Mouse (Mus musculus) B cell, adult 62 days (primary cell): ENCODE data around the gene Chd3. TPM values are rescaled to one million over a fixed set of nuclear protein-coding genes. Genes with fewer than 3 reads are reported as not detected.

Experiments
- total RNA-seq: library from RNA; stranded (reverse); gene quantifications from 4 replicates; pipeline ENCODE4 v1.2.4, GENCODE M21; 2023

The Chd3 gene
- total RNA-seq, result 335 to 369 TPM (median 343 TPM) in 4 replicates

DNA sequence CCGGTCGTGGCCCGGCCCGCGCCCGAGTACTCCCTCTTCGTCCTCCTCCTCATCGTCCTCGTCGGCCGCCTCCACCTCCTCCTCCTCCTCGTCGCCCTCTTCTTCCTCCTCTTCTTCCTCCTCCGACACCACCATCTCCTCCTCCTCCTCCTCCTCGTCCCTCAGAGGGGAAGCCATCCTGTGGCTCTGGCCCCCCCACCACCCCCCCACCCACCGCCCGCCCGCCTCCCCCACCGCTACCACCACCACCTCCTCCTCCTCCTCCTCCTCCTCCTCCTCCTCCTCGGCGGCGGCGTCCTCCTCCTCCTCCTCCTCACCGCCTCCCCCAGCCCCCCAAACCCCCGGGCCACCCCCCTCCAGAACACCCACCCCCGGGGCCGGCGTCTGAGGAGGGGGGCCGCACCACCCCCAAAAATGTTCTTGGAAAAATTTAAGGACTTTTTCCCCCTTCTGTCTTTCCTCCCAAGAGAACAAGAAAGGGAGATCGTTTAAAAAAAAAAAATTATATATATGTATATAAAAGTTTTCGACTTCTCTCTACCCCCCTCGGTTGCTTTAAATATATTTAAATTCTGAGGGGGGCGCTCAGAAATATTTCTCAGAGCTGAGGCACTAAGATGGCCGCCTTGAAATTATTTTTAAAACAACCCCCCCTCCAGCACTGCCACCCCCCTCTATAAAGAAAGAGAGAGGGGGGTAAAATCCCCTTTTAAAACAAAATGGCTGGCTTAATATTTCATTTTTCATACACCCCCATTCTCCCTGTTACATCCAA, at the start of gene Chd3:
Gene Chd3, minus strand, starts transcription at position 192 of the 775 bp plus-strand sequence.

DNA sequence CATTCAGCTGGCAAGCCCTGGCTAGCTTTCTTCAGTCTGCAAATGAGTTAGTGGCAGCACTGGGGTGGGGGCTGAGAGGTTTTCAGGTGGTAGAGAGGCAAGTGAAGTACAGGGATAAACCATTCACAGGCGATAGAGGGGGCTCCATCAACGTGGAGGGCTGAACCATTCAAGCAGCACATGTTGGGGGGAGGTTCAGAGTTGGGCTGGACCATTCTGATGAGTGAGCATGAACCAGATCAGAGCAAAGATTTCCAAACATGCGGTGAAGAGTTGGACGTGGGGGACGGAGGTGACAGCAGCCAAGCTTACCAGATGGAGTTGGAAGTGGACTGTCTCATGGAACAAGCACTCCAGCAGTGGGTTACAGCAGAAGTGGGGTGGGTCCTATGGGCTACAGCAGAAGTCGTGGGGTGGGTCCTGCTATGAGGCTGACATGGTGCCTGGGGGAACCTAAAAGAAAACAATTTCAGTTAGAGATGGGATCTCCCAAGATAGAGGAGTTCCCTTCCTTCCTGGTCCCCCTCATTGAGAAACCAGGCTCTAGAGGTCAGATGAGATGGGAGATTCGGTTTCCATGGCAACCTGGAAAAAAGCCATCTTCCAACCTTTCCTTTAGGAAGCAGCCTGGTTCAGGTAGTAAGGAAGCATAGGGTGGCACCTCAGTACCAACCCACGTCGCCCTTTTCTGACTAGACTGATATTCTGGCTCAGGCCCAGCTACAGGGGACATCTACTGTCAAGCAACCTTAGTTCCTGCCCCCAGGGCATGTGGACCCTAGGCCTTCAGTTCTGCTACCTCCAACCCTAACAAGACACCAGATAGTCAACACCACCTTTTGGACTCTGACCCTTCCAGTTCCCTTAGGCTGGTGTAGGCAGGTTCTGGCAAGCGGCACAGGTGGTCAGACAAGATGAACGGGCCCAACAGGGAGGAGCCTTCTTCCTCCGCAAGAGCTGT, 44.3 kb upstream of the Chd3 start, which contains the start of gene Kdm6b:
Gene Kdm6b, minus strand, starts transcription at position 455 of the 961 bp plus-strand sequence.

DNA sequence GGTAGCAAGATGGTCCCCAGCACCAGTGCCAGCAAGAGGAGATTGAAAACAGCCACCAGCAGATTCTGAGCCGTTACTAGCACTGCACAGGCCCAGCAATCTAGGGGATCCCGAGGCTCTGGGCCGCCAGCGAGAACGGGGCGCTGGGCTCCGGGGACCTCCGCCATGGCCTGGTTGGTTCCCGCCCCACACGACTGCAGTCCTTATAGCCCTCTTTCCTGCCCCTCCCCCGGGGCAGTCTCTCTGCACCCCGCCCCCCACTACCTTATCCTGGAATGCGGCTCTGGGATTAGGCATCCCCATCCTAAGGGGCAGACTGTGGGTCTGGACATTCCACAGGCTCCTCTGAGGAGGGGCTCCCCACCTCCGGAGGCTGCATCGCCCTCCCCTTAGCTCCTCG, 28.9 kb upstream of the Chd3 start, which contains the start of gene Tmem88:
Gene Tmem88, minus strand, starts transcription at position 176 of the 400 bp plus-strand sequence.

DNA sequence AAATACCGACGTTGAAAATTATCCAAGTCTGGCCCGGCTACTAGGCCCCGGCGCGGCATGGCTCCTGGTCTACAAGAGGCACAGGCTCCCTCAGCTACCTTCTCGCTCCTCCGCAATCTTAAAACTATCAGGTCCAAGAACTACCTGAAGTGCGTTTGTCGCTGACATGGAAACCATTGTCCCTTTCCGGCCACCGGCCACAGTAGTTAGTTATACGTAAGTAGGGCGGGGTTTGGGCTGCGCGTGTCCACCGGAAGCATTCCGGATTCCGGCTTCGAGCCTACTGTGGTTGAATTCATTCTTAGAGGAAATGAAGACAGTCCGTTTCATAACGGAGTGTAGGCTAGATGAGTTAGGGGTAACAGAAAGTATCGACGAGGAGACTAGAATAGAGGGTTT, 26.0 kb upstream of the Chd3 start, which contains the start of the genes Naa38 and Cyb5d1:
Gene Naa38, plus strand, starts transcription at position 253 of the 399 bp plus-strand sequence.
Gene Cyb5d1, minus strand, starts transcription at position 397 of the 399 bp plus-strand sequence.

DNA sequence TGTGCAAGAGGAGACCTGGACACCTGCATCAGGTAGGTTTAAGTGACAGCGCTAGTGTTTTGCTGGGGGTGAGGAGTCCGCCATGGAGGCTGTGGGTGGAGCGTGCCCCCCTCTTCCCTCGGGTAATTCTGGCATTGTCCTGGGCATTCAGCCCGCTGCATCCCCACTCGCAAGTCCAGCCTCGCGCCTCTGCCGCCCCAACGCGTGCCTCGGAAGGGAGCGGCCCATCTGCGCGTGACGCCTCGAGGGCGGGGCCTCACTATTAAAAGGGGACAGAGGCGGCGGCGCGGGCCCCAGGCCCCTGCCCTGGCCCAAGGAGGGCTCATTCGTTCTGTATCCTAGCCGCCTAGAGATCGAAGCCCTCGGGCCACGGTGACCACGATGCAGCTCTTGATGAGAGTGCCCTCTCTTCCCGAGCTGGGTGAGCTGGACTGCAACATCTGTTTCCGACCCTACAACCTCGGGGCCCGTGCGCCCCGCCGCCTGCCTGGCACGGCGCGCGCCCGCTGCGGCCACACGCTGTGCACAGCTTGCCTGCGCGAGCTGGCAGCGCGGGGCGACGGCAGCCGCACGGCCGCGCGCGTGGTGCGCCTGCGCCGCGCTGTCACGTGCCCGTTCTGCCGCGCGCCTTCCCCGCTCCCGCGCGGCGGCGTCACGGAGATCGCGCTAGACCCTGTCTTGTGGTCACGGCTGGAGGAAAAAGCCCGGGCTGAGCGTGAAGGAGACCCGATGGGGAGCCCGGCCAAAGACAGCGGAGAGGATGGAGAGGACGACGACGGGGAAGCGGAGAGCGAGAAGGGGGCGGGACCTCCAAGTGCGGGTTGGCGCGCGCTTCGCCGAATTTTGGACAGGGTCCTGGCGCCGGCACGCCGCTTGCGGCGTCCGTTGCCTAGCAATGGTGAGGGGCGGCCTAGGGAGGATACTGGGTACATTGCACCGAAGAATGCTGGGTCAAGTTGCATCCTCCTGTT, 28.8 kb downstream of the Chd3 start, which contains the start of gene Rnf227:
Gene Rnf227, plus strand, starts transcription at position 301 of the 971 bp plus-strand sequence.

DNA sequence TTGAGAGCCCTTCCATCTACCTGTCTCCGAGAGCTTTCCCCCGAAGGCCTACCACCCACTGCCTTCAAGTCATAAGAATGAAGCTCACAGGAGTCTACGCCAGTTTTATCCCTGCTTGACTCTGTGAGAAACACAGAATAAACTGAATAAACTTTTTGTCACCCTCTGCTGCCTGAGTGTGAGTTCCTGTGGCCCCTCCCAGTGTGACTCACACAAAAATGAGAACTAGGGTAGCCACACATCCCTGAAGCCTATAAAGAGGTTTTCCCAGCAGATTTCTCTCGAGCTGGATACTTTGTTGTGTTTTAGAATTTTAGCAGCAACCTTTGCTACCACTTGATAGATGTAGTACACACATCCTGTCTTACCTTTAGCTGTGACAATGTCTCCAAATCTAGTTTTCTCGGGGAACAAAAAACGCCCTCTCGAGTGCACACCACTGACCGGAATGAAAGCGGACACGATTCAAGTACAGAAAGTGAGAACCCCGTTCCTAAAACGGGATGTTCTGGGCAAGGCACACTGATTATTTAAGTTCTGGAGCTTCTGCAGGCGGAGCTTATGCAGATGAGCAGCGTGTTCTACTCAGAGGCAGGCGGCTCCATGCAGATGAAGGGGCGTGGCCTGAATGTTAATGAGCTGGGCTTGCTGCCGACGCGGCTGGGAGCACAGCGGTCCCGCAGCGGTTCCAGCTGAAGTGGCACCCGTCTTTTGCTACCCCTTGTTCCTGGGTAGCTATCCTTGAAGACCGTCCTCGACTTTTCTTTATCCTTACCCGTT, 43.4 kb downstream of the Chd3 start, which contains the start of gene Kcnab3:
Gene Kcnab3, plus strand, starts transcription at position 631 of the 780 bp plus-strand sequence.

DNA sequence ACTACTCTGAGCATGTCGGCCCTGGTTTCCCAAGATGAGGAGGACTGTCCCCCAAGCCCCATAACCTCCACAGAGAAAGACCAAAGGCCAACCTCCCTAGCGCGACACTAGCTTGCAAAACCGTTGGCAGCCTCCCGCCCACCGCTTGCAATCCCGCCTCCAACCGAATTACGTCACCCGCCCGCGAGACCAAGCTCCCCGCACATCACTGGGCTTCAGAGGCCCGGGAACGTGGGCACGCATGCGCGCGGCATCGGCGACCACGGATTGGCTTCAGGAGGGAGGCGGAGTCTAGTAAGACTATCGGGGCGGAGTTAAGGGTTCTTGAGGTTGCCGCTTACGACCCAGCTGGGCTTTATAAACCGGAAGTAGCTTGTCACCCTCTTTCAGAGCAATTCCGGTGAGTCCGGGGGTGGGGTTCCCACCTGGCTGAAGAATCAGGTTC, 45.5 kb downstream of the Chd3 start, which contains the start of the genes Cntrob and Trappc1:
Gene Cntrob, minus strand, starts transcription at position 109 of the 445 bp plus-strand sequence.
Gene Trappc1, plus strand, starts transcription at position 314 of the 445 bp plus-strand sequence.

Other genes starting within 250 kb of the Chd3 start
- gene Hes7, start 249.0 kb downstream of the Chd3 start, total RNA-seq, result 0.42 TPM in 1 of 4 replicates, not detected in the others
- gene 9130213A22Rik, start 246.8 kb downstream of the Chd3 start, total RNA-seq, result not detected in 4 replicates
- 1.5 to 3.1 TPM (median 2.2 TPM) in 4 replicates for gene Aloxe3, start 243.5 kb downstream of the Chd3 start, total RNA-seq
- not detected in 4 replicates for gene Alox12b, start 212.4 kb downstream of the Chd3 start, total RNA-seq
- not detected in 4 replicates for gene Alox8, start 171.6 kb downstream of the Chd3 start, total RNA-seq
- gene Gucy2e, start 132.4 kb downstream of the Chd3 start, total RNA-seq, result not detected in 4 replicates
- 26.8 to 32.9 TPM (median 27.4 TPM) in 4 replicates for gene Cntrob, start 45.6 kb downstream of the Chd3 start, total RNA-seq
- 30.7 to 42.7 TPM (median 37.7 TPM) in 4 replicates for gene Trappc1, start 45.4 kb downstream of the Chd3 start, total RNA-seq
- gene Kcnab3, start 43.1 kb downstream of the Chd3 start, total RNA-seq, result 2.2 to 4.6 TPM (median 3.0 TPM) in 4 replicates
- 2.4 to 4.6 TPM (median 3.1 TPM) in 4 replicates for gene Rnf227, start 28.9 kb downstream of the Chd3 start, total RNA-seq
- 34.9 to 49.9 TPM (median 39.5 TPM) in 4 replicates for gene Naa38, start 26.1 kb upstream of the Chd3 start, total RNA-seq
- 40.5 to 48.7 TPM (median 44.6 TPM) in 4 replicates for gene Cyb5d1, start 26.2 kb upstream of the Chd3 start, total RNA-seq
- gene Tmem88, start 28.8 kb upstream of the Chd3 start, total RNA-seq, result 11.6 to 18.4 TPM (median 15.3 TPM) in 4 replicates
- gene Kdm6b, start 44.3 kb upstream of the Chd3 start, total RNA-seq, result 404 to 430 TPM (median 420 TPM) in 4 replicates
- gene Dnah2, start 179.7 kb upstream of the Chd3 start, total RNA-seq, result 0.03 TPM in 1 of 4 replicates, not detected in the others
- 0.18 to 0.66 TPM (median 0.35 TPM) in 4 replicates for gene Efnb3, start 190.8 kb upstream of the Chd3 start, total RNA-seq
- 11.0 to 15.2 TPM (median 13.1 TPM) in 4 replicates for gene Wrap53, start 210.8 kb upstream of the Chd3 start, total RNA-seq
- gene Trp53, start 211.0 kb upstream of the Chd3 start, total RNA-seq, result 122 to 134 TPM (median 130 TPM) in 4 replicates
- 0.26 to 0.67 TPM (median 0.31 TPM) in 3 of 4 replicates, not detected in the other for gene Atp1b2, start 236.5 kb upstream of the Chd3 start, total RNA-seq
- gene Shbg, start 248.5 kb upstream of the Chd3 start, total RNA-seq, result not detected in 4 replicates